ENCODE assay signal across 8 mouse cellular contexts in genomic region chr19:12013228-12013627, GRCm38 (mm10). TPM values are rescaled to one million over a fixed set of nuclear protein-coding genes. Genes with fewer than 3 reads are reported as not detected.
DNase-seq lines count a peak whose midpoint lies in the region; ATAC-seq and TF ChIP-seq lines count a peak whose summit lies in the region.

No protein-coding gene starts in this region.

- H3K27ac ChIP-seq in intestine, embryonic 16.5 days (ENCODE audit: low read length): peak overlapping the region; percentile 62
- peak overlapping the region; percentile 25; the same call in 1 of the 2 replicates for H3K27ac ChIP-seq in liver, embryonic 11.5 days (ENCODE audit: low read depth, low read length)
- H3K27ac ChIP-seq in stomach, postnatal 0 days (replicated peaks): peak overlapping the region; percentile 24; the same call in 1 of the 2 replicates

- TF ChIP-seq CTCF in stomach, postnatal 0 days (IDR thresholded peaks at IDR 0.05; ENCODE audit: low read depth): no peak

- under 1% methylated on average over 10 of the region's 12 CpGs for WGBS in intestine, embryonic 16.5 days
- under 1% methylated on average over 12 of the region's 12 CpGs for WGBS in liver, embryonic 11.5 days
- WGBS in stomach, postnatal 0 days: 1% methylated on average over 10 of the region's 12 CpGs

- peak; percentile 72 for DNase-seq in layer of hippocampus, adult 9-11 months
- DNase-seq in layer of hippocampus, postnatal 36 days: no peak
- DNase-seq in cerebellum, postnatal 36 days: peak; percentile 23 to 30
- peak; percentile 46 to 51 for DNase-seq in gastrocnemius, postnatal 36 days
- DNase-seq in liver, embryonic 11.5 days (ENCODE audit: low spot score): peak; percentile 42
- peak; percentile 59 to 73 for DNase-seq in monocyte, adult 2 months (ENCODE audit: low read depth in 1 of 2, low spot score in 2 of 2)
- peak; percentile 65 for DNase-seq in stomach, postnatal 0 days (ENCODE audit: low spot score)

- peak overlapping the region; percentile 64 for H3K9ac ChIP-seq in intestine, embryonic 16.5 days (ENCODE audit: low read depth, low read length)
- peak overlapping the region; percentile 38; the same call in 1 of the 2 replicates for H3K9ac ChIP-seq in liver, embryonic 11.5 days (ENCODE audit: low read depth, low read length)
- peak overlapping the region; percentile 51 for H3K9ac ChIP-seq in stomach, postnatal 0 days (ENCODE audit: low read length)

- no peaks in the 10 kb centered on the region for H3K27me3 ChIP-seq in intestine, embryonic 16.5 days (replicated peaks; ENCODE audit: control insufficient read depth, insufficient read depth, low read length)
- no peaks in the 10 kb centered on the region for H3K27me3 ChIP-seq in liver, embryonic 11.5 days (replicated peaks; ENCODE audit: control insufficient read depth, insufficient read depth, low read length)
- H3K27me3 ChIP-seq in stomach, postnatal 0 days (ENCODE audit: control insufficient read depth, insufficient read depth, low read length): no peaks in the 10 kb centered on the region

- ATAC-seq in intestine, embryonic 16.5 days: peak; percentile 3
- no peak for ATAC-seq in liver, embryonic 11.5 days (replicated peaks; ENCODE audit: low FRiP score)
- peak; percentile 21 for ATAC-seq in stomach, postnatal 0 days (ENCODE audit: low FRiP score, low TSS enrichment)

- no peaks in the 10 kb centered on the region for H3K4me1 ChIP-seq in intestine, embryonic 16.5 days (ENCODE audit: control insufficient read depth, insufficient read depth, low read length)
- peaks cover 3% of the 10 kb centered on the region; the same call in 1 of the 2 replicates for H3K4me1 ChIP-seq in liver, embryonic 11.5 days (replicated peaks; ENCODE audit: control insufficient read depth, insufficient read depth, low read length)
- no peaks in the 10 kb centered on the region for H3K4me1 ChIP-seq in stomach, postnatal 0 days (replicated peaks; ENCODE audit: control insufficient read depth, insufficient read depth)

- no peak for TF ChIP-seq EP300 in stomach, postnatal 0 days (optimal IDR thresholded peaks at IDR 0.05)

- intact Hi-C loops in gastrocnemius, postnatal 36 days (cut with DNase I): loop anchor here (2.0 to 10.0 kb wide), 2 partner anchors 236 to 782 kb away; partner anchors contain the start of genes Lpxn and Zfp91

- H3K4me3 ChIP-seq in intestine, embryonic 16.5 days (ENCODE audit: low read length): peak overlapping the region; percentile 61
- H3K4me3 ChIP-seq in liver, embryonic 11.5 days (ENCODE audit: low read depth, low read length): peak overlapping the region; percentile 78
- peak overlapping the region; percentile 53 for H3K4me3 ChIP-seq in stomach, postnatal 0 days (ENCODE audit: low read depth, low read length)

- no peaks in the 10 kb centered on the region for H3K36me3 ChIP-seq in intestine, embryonic 16.5 days (ENCODE audit: control insufficient read depth, insufficient read depth, low read length)
- no peaks in the 10 kb centered on the region for H3K36me3 ChIP-seq in liver, embryonic 11.5 days (ENCODE audit: control insufficient read depth, insufficient read depth, low read length)
- H3K36me3 ChIP-seq in stomach, postnatal 0 days (ENCODE audit: control insufficient read depth, insufficient read depth, low read length): no peaks in the 10 kb centered on the region

- H3K4me2 ChIP-seq in intestine, embryonic 16.5 days (ENCODE audit: low read depth, low read length): peak overlapping the region; percentile 78
- H3K4me2 ChIP-seq in liver, embryonic 11.5 days: peak overlapping the region; percentile 89
- H3K4me2 ChIP-seq in stomach, postnatal 0 days (replicated peaks; ENCODE audit: low read depth): peak overlapping the region; percentile 77

- H3K9me3 ChIP-seq in intestine, embryonic 16.5 days (ENCODE audit: control insufficient read depth, low read length): no peaks in the 10 kb centered on the region
- H3K9me3 ChIP-seq in liver, embryonic 11.5 days (ENCODE audit: control insufficient read depth, low read length): no peaks in the 10 kb centered on the region
- no peaks in the 10 kb centered on the region for H3K9me3 ChIP-seq in stomach, postnatal 0 days (ENCODE audit: control insufficient read depth, low read length)

RNA-seq across cellular contexts. Expression of gene Olfr1423, which starts 27.9 kb away (rescaled TPM):
- total RNA-seq in layer of hippocampus, postnatal 36 days (2021): not detected
- total RNA-seq in gastrocnemius, postnatal 36 days (2021): not detected
- polyA plus RNA-seq in intestine, embryonic 16.5 days (2015; fragmentation: Nextera tagmentation; extraction: Ambion mirVana): not detected in 2 replicates
- polyA plus RNA-seq in liver, embryonic 11.5 days (2014; fragmentation: Nextera tagmentation; extraction: Ambion mirVana): 0.03 and 0.06 TPM in 2 replicates
- not detected in 2 replicates for polyA plus RNA-seq in stomach, postnatal 0 days (2015; fragmentation: Nextera tagmentation; extraction: Ambion mirVana)

RNA-seq across cellular contexts. Expression of gene Osbp, which starts 47.5 kb away (rescaled TPM):
- 10 to 100 TPM; 51.1 to 52.3 TPM for total RNA-seq in layer of hippocampus, postnatal 36 days (2021)
- 10 to 100 TPM; 57.0 to 60.8 TPM for total RNA-seq in gastrocnemius, postnatal 36 days (2021)
- polyA plus RNA-seq in intestine, embryonic 16.5 days (2015; fragmentation: Nextera tagmentation; extraction: Ambion mirVana): 3.3 and 3.8 TPM in 2 replicates
- 5.2 and 6.8 TPM in 2 replicates for polyA plus RNA-seq in liver, embryonic 11.5 days (2014; fragmentation: Nextera tagmentation; extraction: Ambion mirVana)
- polyA plus RNA-seq in stomach, postnatal 0 days (2015; fragmentation: Nextera tagmentation; extraction: Ambion mirVana): 4.3 and 4.5 TPM in 2 replicates

RNA-seq across cellular contexts. Expression of gene Olfr1424, which starts 49.3 kb away (rescaled TPM):
- total RNA-seq in layer of hippocampus, postnatal 36 days (2021): not detected
- not detected for total RNA-seq in gastrocnemius, postnatal 36 days (2021)
- not detected in 2 replicates for polyA plus RNA-seq in intestine, embryonic 16.5 days (2015; fragmentation: Nextera tagmentation; extraction: Ambion mirVana)
- 0.17 TPM in 1 of 2 replicates, not detected in the other for polyA plus RNA-seq in liver, embryonic 11.5 days (2014; fragmentation: Nextera tagmentation; extraction: Ambion mirVana)
- polyA plus RNA-seq in stomach, postnatal 0 days (2015; fragmentation: Nextera tagmentation; extraction: Ambion mirVana): not detected in 2 replicates

Comparison
In these comparisons a context has a peak if more than half of its experiments do, and no peak if none do; other contexts are left out.
1. DNase-seq: peak in layer of hippocampus, adult 9-11 months (single experiment), cerebellum, postnatal 36 days (2 of 2), gastrocnemius, postnatal 36 days (2 of 2), liver, embryonic 11.5 days (single experiment), monocyte, adult 2 months (2 of 2) and stomach, postnatal 0 days (single experiment); none in layer of hippocampus, postnatal 36 days (0 of 2).
2. Peak in every context shown above with its lines, with median percentiles within 50 percentile points of each other: H3K27ac ChIP-seq, H3K4me2 ChIP-seq, H3K4me3 ChIP-seq and H3K9ac ChIP-seq.